Mouse (Mus musculus): Measurements from ENCODE around the gene Gxylt1. TPM values are rescaled to one million over a fixed set of nuclear protein-coding genes. Genes with fewer than 3 reads are reported as not detected.

The Gxylt1 gene
- polyA plus RNA-seq, 1 experiment: 11.1 TPM

DNA sequence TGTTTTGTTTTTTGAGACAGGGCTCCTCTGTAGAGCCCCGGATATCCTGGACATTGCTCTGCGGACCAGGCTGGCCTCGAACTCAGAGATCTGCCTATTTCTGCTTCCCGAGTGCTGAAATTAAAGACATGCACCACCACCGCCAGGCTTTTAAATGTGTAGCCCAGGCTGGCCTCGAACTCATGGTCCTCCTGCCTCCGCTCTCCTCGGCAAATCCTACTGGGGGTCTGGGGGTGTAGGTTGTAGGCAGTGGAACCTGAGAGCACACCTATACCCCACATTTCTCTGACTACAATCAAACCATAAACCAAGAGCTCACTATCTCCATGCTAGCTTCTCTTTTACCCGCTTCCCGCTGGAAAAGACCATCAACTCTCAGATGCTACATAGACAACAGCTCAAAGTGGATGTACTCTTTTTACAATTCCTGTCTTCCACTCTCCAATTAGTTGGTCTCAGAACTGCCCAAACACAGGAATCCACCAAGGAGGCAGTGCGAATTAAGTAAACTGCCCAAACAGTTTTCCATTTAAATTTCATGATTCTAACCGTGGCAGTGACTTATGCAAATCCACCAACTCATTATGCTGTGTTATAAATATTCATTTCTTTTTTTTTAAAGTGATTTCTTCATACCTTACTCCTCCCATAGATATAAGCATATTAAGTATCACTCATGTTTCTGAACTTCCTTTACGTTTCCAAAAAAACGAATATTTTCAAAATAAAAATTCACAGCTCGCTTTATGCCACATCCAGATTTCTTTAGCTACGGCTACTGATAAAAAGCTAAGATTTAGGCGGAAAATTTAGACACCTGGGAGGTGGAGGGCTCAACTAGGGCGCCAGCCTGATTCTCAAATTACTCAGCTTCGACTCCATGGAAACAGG lies 946 bp downstream of the Gxylt1 start:
- no peak for TF ChIP-seq CTCF (IDR thresholded peaks at IDR 0.05; ENCODE audit: borderline replicate concordance, extremely low read depth, insufficient read depth, insufficient read length)
- no peak for TF ChIP-seq POLR2A (IDR thresholded peaks at IDR 0.05; ENCODE audit: borderline replicate concordance, extremely low read depth, insufficient read depth, insufficient read length, poor library complexity, severe bottlenecking)

DNA sequence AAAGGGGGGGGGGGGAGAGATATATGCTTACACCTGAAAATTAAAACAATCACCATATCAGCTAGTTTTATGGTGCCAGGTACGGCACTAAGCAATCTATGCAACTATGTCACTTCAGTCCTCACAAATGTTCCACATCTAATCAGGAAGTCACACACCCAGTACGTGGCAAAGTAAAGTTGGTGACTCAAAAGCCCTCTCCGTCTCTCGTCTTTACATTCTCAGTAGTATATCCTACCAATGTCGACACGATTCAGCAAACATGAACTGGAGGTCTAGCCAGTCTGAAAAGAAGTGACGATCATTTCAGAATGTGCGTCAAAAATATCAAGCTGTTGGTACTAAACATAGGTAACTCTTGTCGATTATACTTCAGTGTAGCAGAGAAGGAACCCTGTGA lies 2.0 kb downstream of the Gxylt1 start:
- TF ChIP-seq CTCF (IDR thresholded peaks at IDR 0.05; ENCODE audit: borderline replicate concordance, extremely low read depth, insufficient read depth, insufficient read length): no peak
- TF ChIP-seq POLR2A (IDR thresholded peaks at IDR 0.05; ENCODE audit: borderline replicate concordance, extremely low read depth, insufficient read depth, insufficient read length, poor library complexity, severe bottlenecking): no peak
- no peak for DNase-seq (ENCODE audit: low read depth)

More for the DNA sequence above, 946 bp downstream of the Gxylt1 start:
- no peak for DNase-seq (ENCODE audit: low read depth)

DNA sequence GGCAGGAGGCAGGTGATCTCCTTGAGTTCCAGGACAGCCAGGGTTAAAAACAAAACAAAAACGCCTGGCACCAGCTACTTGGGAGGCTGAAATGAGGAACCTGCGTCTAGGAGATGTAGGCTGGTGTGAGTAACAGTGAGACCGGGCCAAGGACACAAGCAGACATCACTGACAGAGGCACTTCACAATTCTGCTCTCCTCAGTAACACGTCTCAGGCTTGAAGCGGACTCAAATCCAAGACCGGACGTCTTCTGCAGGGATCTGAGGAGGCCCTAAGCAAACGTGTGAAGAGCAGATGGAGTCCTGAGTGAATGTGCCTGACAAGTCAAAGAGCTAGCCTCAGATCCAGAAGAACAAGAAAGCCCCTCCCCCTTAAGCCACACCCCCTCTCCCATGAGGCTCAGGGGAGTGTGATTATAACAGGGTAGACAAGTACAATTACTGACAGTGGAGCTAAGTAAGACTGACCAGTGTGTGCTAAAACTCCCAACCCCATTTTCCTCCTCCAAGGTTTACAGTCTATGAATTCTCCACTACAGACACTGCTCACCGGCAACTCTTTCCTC lies 4.6 kb downstream of the Gxylt1 start:
- no peak for TF ChIP-seq CTCF (IDR thresholded peaks at IDR 0.05; ENCODE audit: borderline replicate concordance, extremely low read depth, insufficient read depth, insufficient read length)
- no peak for TF ChIP-seq POLR2A (IDR thresholded peaks at IDR 0.05; ENCODE audit: borderline replicate concordance, extremely low read depth, insufficient read depth, insufficient read length, poor library complexity, severe bottlenecking)
- no peak for DNase-seq (ENCODE audit: low read depth)

DNA sequence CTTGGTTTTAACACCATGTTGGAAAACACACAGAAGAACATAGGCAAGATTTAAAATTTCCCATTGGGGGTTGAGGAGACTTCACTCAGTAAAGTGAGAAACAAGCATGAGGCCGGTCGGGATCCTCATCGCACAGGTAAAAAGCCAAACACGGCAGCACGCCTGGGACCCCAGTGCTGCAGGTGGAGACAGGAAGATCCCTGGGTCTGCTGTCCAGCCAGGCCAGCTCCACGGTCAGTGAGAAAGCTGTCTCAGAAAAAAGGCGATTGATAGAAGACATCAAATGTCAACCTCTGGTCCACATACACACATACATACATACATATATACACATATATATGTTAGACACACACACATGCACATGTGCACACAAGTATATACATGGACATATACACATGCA lies 5.4 kb downstream of the Gxylt1 start:
- no peak for TF ChIP-seq CTCF (IDR thresholded peaks at IDR 0.05; ENCODE audit: borderline replicate concordance, extremely low read depth, insufficient read depth, insufficient read length)
- TF ChIP-seq POLR2A (IDR thresholded peaks at IDR 0.05; ENCODE audit: borderline replicate concordance, extremely low read depth, insufficient read depth, insufficient read length, poor library complexity, severe bottlenecking): no peak
- no peak for DNase-seq (ENCODE audit: low read depth)

DNA sequence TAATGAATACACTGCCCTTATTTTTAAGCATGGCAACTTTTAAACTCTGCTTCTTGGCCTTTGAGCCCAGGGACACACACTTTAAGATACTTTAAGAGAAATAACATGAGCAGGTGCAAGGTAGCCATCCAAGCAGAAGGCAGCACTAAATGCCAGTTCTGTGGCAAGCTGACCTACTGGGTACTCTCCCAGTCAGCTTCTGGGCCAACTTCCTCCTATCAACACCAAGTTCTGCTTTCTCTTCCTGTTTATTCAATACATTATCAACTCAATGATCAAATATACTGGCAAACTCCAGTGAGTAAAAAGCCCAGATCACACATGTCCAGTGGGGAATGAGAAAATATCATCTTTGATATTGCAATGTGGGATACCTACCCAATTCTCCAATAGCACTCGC lies 7.0 kb downstream of the Gxylt1 start:
- no peak for TF ChIP-seq POLR2A (IDR thresholded peaks at IDR 0.05; ENCODE audit: borderline replicate concordance, extremely low read depth, insufficient read depth, insufficient read length, poor library complexity, severe bottlenecking)
- TF ChIP-seq CTCF (IDR thresholded peaks at IDR 0.05; ENCODE audit: borderline replicate concordance, extremely low read depth, insufficient read depth, insufficient read length): no peak
- DNase-seq (ENCODE audit: low read depth): no peak

DNA sequence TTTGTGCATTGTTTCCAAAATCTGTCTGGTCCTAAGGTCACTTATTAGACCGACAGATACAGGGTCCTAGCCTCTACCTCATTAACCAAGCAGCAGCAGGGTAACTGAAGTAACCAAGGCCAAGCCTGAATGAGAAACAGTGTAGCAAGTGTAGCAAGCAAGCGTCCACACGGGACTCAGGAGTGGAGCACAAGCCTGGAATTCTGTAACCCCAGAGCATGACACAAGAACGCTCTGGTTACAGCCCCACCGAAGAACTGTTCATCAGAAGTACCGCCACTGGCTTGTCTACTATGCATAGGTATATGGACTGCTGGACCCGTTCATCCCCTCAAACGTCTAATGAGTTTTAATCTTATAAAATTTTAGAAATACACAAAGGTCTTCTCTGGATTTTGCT lies 7.5 kb downstream of the Gxylt1 start:
- no peak for TF ChIP-seq CTCF (IDR thresholded peaks at IDR 0.05; ENCODE audit: borderline replicate concordance, extremely low read depth, insufficient read depth, insufficient read length)
- no peak for TF ChIP-seq POLR2A (IDR thresholded peaks at IDR 0.05; ENCODE audit: borderline replicate concordance, extremely low read depth, insufficient read depth, insufficient read length, poor library complexity, severe bottlenecking)
- no peak for DNase-seq (ENCODE audit: low read depth)

DNA sequence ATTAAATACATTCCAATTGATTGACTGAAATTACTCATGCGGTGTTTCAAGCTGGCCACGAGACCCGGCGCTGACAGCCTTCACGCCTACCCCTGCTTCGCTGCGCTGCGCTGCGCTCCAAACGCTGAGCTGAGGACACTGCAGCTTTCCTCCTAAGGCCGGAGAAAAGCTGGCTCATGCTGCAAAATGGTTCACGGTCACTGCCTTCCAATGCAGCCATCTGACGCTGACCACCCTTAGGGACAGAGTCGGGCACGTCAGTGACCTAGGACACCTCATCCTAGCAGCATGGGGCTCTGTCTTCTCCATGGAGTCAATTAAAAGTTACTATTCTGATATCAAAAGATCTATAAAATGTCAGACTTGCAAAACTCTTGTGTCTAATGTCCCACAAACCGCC lies 8.6 kb downstream of the Gxylt1 start:
- TF ChIP-seq POLR2A (IDR thresholded peaks at IDR 0.05; ENCODE audit: borderline replicate concordance, extremely low read depth, insufficient read depth, insufficient read length, poor library complexity, severe bottlenecking): no peak
- no peak for TF ChIP-seq CTCF (IDR thresholded peaks at IDR 0.05; ENCODE audit: borderline replicate concordance, extremely low read depth, insufficient read depth, insufficient read length)
- no peak for DNase-seq (ENCODE audit: low read depth)

DNA sequence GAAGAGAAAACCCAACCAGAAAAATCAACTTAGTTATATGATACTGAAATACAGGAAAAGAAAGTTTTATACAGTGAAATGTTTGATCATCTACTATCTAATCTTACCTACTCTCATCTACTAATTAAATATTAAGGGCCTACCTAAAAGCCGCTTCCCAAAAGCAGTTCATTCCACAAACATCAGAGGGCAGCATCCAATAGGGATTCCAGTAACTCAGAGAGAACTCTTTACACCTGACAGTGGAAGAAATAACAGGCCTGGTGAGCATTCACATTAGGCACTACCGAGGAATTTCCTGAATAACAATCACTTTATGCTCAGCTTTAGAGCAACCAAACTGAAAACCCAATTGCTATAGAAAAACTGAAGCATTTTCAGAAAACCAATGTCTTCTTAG lies 9.3 kb downstream of the Gxylt1 start:
- DNase-seq (ENCODE audit: low read depth): peak; percentile 70
- TF ChIP-seq CTCF (IDR thresholded peaks at IDR 0.05; ENCODE audit: borderline replicate concordance, extremely low read depth, insufficient read depth, insufficient read length) (peak; percentile 52; the same call in 1 of the 2 replicates), POLR2A (IDR thresholded peaks at IDR 0.05; ENCODE audit: borderline replicate concordance, extremely low read depth, insufficient read depth, insufficient read length, poor library complexity, severe bottlenecking) (no peak)

DNA sequence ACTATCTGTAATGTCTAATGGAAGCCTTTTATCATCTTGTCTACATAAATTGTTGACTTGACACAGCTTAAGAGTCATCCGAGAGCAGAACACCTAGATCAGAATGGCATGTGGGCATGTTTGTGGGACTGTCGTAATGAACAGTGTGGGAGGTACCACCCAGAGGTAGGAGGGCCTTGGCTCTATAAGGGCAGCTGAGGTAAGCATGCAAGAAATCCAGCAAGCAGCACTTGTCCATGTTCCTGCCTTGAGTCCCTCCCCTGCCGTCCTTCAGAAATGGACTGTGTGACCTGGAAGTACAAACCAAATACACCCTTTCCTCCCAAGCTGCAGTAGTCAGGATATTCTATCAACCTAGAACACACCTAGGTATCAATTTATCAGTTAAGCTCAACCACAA lies 9.7 kb downstream of the Gxylt1 start:
- DNase-seq (ENCODE audit: low read depth): no peak
- TF ChIP-seq POLR2A (IDR thresholded peaks at IDR 0.05; ENCODE audit: borderline replicate concordance, extremely low read depth, insufficient read depth, insufficient read length, poor library complexity, severe bottlenecking) (no peak), CTCF (IDR thresholded peaks at IDR 0.05; ENCODE audit: borderline replicate concordance, extremely low read depth, insufficient read depth, insufficient read length) (no peak)

DNA sequence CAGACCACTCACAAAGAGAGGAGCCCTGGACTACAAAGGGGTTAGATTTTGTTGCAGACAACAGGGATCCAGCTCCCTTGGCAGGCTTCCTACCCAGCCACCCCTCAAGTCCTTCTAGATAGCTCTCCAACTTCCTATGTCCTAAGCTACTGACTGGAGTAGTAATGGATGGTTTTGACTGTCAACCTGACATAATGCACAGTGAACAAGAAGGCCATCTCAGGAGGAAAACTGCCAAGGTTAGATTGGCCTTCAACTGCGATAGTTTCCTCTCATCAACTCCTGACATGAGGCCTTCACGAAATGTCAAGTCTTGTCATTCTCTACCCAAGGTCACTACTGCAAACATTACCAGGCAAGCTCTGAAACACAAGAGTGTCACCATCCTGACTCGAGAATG lies 10.8 kb downstream of the Gxylt1 start:
- no peak for DNase-seq (ENCODE audit: low read depth)
- TF ChIP-seq POLR2A (IDR thresholded peaks at IDR 0.05; ENCODE audit: borderline replicate concordance, extremely low read depth, insufficient read depth, insufficient read length, poor library complexity, severe bottlenecking): no peak
- TF ChIP-seq CTCF (IDR thresholded peaks at IDR 0.05; ENCODE audit: borderline replicate concordance, extremely low read depth, insufficient read depth, insufficient read length): no peak

DNA sequence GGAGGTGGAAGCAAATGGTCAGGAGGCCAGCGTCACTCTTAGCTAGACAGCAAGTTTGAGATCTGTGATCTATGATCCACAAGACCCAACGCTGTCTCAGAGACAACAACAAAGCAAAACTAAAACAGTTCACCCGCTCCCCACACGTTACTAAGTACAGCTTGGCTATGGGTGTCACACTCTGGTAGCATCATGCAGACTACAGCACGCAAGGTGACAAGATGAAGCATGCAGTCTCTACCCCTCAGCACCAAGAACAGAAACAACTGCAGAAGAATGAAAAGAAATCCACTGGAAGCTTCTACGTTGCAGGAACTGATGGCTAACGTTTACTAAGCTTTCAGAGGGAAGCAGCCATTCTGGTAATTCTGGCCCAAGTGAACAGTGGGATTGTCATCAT lies 11.4 kb downstream of the Gxylt1 start:
- no peak for DNase-seq (ENCODE audit: low read depth)
- TF ChIP-seq POLR2A (IDR thresholded peaks at IDR 0.05; ENCODE audit: borderline replicate concordance, extremely low read depth, insufficient read depth, insufficient read length, poor library complexity, severe bottlenecking) (no peak), CTCF (IDR thresholded peaks at IDR 0.05; ENCODE audit: borderline replicate concordance, extremely low read depth, insufficient read depth, insufficient read length) (no peak)

DNA sequence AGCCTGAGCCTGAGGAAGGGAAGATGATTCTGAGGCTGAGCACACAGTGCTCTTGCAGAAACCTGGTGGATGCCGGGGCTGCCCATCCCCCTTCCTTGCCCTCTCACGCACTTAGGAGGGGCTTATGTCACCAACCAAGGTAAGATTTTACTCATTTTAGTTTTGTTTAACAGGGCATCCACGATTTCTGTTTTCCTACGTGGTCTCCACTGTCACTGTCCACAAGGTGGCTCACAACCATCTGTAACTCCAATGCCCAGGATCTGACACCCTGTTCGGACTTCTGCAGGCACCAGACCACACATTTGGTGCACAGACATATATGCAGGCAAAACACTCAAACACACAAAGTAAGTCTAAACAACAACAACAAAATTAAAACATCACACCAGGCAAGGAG lies 12.2 kb downstream of the Gxylt1 start:
- peak; percentile 28 for DNase-seq (ENCODE audit: low read depth)
- TF ChIP-seq CTCF (IDR thresholded peaks at IDR 0.05; ENCODE audit: borderline replicate concordance, extremely low read depth, insufficient read depth, insufficient read length) (peak; percentile 38; the same call in 1 of the 2 replicates), POLR2A (IDR thresholded peaks at IDR 0.05; ENCODE audit: borderline replicate concordance, extremely low read depth, insufficient read depth, insufficient read length, poor library complexity, severe bottlenecking) (no peak)

Data from brain, embryonic 14.5 days (tissue).